Mouse (Mus musculus) spleen, postnatal 10 days (tissue): ENCODE data around the gene Uvssa.
A peak's percentile ranks its signal among the peaks of the same experiment; 100 is the strongest.

Source experiments
- DNase-seq, 2 experiments: peaks; one replicate each; pipeline ENCODE4 v3.0.0; 2021 to 2022; ENCODE audit warnings: low spot score in 2 of 2

Gene Uvssa

DNA sequence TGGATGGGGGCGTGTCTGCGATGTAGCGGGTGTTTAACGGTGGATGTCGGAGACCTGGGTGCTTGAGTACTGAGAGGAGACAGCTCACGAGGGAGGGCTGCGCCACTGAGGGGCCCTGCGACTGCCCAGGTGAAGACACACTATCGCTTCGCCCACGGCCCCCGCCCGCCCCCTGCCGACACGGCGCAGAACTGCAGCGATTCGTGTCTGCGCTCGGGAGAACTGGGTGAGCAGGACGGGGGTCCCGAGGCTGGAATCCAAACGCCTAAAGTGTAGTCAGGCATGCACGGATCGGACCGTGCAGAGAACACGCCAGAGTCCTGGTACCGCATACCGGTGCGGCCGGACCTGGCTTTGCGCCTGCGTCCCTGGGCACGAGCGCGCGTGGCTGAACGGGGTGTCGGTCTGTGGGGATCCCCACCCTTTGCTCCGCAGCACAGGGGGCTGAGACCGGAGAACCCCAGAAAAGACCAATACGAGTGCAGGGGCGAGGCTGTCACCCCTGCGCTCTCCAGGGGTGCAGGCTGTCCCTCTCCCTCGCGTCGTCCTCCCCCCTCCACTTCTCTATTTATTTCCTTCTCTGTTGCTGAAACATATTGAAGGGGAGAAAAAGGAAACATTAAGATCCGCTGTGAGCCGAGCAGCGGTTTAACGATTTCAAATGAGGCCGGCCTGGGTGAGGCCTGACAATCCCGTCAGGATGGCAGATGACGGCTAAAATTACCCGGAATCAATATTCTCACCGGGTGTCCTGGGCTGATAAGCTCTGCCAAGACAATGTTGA lies 64.8 kb downstream of the Uvssa start:
- DNase-seq = peak; percentile 61 to 77

DNA sequence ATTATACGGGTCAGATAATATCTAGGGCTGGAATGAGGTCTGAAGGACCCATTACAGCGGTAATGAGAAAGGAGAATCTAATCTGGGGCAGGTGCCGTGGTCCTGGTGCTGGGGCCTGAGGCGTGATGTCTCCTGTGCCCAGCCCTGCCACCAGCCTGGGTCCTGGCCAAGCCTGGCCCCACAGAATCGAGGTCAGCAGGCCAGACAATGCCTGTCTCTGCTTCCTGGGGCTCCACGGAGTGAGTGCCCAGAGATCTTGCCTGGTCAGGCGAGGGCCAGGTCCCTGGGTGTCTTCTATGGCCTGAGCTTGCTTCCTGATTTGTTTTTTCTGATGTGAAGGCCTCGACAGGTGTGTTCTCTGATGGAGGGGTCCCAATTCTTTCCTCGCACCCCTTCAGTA lies 65.4 kb downstream of the Uvssa start:
- no peak for DNase-seq

- no peak for DNase-seq
Measured at GRCm38 (mm10) chr5:33455737-33456136, 77.4 kb downstream of the Uvssa start.

GRCm38 (mm10) chr5:33458132-33458622 lies 79.8 kb downstream of the Uvssa start:
- no peak for DNase-seq

GRCm38 (mm10) chr5:33459111-33459510 lies 80.8 kb downstream of the Uvssa start:
- DNase-seq = no peak

- DNase-seq = no peak
Measured at GRCm38 (mm10) chr5:33464390-33464789, 86.0 kb downstream of the Uvssa start.

DNA sequence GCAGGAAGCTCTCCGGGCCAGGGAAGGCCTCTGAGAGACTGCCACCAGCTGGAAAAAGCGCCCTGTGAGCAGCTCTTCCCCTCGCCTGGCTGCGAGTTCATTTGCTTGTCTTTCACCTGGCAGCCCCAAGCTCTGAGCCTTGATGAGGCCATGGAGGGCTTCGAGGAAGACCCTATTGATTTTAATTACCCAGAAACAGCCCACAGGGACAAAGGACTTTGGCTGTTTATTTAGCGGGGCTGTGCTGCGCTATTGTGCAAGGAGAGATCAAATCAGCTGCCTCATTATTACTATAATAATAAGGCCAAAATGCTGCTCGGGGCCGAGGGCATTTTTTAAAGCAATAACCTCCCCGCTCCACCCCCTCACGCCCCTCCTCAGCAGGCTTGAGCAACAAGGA lies 87.1 kb downstream of the Uvssa start:
- DNase-seq = no peak
